9 mouse cellular contexts compared by ENCODE assay signal in the genomic region with DNA sequence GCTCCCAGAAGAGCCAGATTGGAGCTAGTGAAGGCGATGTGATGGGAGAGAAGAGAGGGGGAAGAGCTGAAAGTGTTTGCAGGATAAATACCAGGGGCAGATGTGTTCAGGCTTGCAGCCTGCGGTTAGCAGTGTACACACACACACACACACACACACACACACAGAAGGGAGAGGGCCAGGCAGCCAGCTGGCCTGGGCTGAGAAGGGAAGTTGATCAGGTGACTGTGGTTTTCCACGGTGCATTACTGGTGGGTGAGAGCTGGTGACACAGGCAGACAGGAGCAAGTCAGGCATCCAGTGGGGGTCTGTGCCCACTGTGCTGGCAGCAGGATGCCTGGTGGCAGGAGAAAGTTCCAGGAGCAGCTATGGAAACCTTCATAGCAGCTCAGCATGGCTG.
DNase-seq lines count a peak whose midpoint lies in the region; ATAC-seq and TF ChIP-seq lines count a peak whose summit lies in the region.
"Had no signal": no experiment of that assay in that cellular context is flagged by ENCODE, and none has a peak within 500 bp of the region (broad histone marks: within the 10 kb centered on the region; RNA-seq: fewer than 3 reads in every experiment).

No protein-coding gene starts in this region.

- H3K9me3 ChIP-seq in hindbrain, embryonic 13.5 days = no peaks in the 10 kb centered on the region
- no peaks in the 10 kb centered on the region for H3K9me3 ChIP-seq in intestine, postnatal 0 days (ENCODE audit: control insufficient read depth)
- H3K9me3 ChIP-seq in forebrain, embryonic 12.5 days = no peaks in the 10 kb centered on the region
- H3K9me3 ChIP-seq: limb, embryonic 15.5 days had no signal

- H3K27ac ChIP-seq in hindbrain, embryonic 13.5 days = no peak overlapping the region
- H3K27ac ChIP-seq in intestine, postnatal 0 days (ENCODE audit: low read depth, low read length) = no peak overlapping the region
- H3K27ac ChIP-seq in forebrain, embryonic 12.5 days = no peak overlapping the region
- H3K27ac ChIP-seq: limb, embryonic 15.5 days had no signal

- peak; percentile 18 to 48 for DNase-seq in left cerebral cortex, postnatal 14 days (ENCODE audit: low spot score in 2 of 2)
- DNase-seq in left cerebral cortex, adult 9 months (ENCODE audit: low spot score in 2 of 2) = no peak
- DNase-seq in brain, embryonic 14.5 days (ENCODE audit: low read depth) = peak; percentile 37
- no peak for DNase-seq in frontal cortex, postnatal 25 days (ENCODE audit: low spot score in 2 of 2)

- intact Hi-C loops in left cerebral cortex, postnatal 14 days (cut with DNase I) = no loop called here

- TF ChIP-seq POLR2A in brain, embryonic 14.5 days (IDR thresholded peaks at IDR 0.05; ENCODE audit: borderline replicate concordance, extremely low read depth, insufficient read depth, insufficient read length, poor library complexity, severe bottlenecking) = no peak
- no peak for TF ChIP-seq POLR2A in myocyte (IDR thresholded peaks at IDR 0.05; ENCODE audit: insufficient read length, low read depth)

- no peak overlapping the region for H3K4me3 ChIP-seq in hindbrain, embryonic 13.5 days
- H3K4me3 ChIP-seq in myocyte = no peak overlapping the region
- H3K4me3 ChIP-seq in intestine, postnatal 0 days (ENCODE audit: low read depth, low read length) = no peak overlapping the region
- H3K4me3 ChIP-seq in forebrain, embryonic 12.5 days (replicated peaks) = no peak overlapping the region
- H3K4me3 ChIP-seq: limb, embryonic 15.5 days had no signal

- 68% methylated on average over 3 of the region's 3 CpGs for WGBS in hindbrain, embryonic 13.5 days
- WGBS in intestine, postnatal 0 days = 24% methylated on average over 3 of the region's 3 CpGs
- WGBS in forebrain, embryonic 12.5 days = 78% methylated on average over 3 of the region's 3 CpGs

- no peak overlapping the region for H3ac ChIP-seq in myocyte (ENCODE audit: control insufficient read depth, insufficient read length)

- no peaks in the 10 kb centered on the region for H3K79me2 ChIP-seq in myocyte (ENCODE audit: control insufficient read depth, insufficient read depth)

- peaks cover 8% of the 10 kb centered on the region; the same call in 1 of the 2 replicates for H3K4me1 ChIP-seq in hindbrain, embryonic 13.5 days (replicated peaks)
- no peaks in the 10 kb centered on the region for H3K4me1 ChIP-seq in intestine, postnatal 0 days (replicated peaks; ENCODE audit: control insufficient read depth, insufficient read depth, low read length)
- peaks cover 4% of the 10 kb centered on the region; the same call in 1 of the 2 replicates for H3K4me1 ChIP-seq in forebrain, embryonic 12.5 days

- H3K9ac ChIP-seq in hindbrain, embryonic 13.5 days = no peak overlapping the region
- no peak overlapping the region for H3K9ac ChIP-seq in intestine, postnatal 0 days (ENCODE audit: low read depth, low read length)
- H3K9ac ChIP-seq in forebrain, embryonic 12.5 days = no peak overlapping the region
- H3K9ac ChIP-seq: limb, embryonic 15.5 days had no signal

- no peaks in the 10 kb centered on the region for H3K36me3 ChIP-seq in hindbrain, embryonic 13.5 days
- H3K36me3 ChIP-seq in myocyte (ENCODE audit: control insufficient read depth, insufficient read depth) = peaks cover 4% of the 10 kb centered on the region
- H3K36me3 ChIP-seq in intestine, postnatal 0 days (ENCODE audit: control insufficient read depth, insufficient read depth) = peaks cover 4% of the 10 kb centered on the region; the same call in 1 of the 2 replicates
- H3K36me3 ChIP-seq in forebrain, embryonic 12.5 days (replicated peaks) = no peaks in the 10 kb centered on the region; the same call in 1 of the 2 replicates
- H3K36me3 ChIP-seq: limb, embryonic 15.5 days had no signal

- H3K4me2 ChIP-seq in hindbrain, embryonic 13.5 days = no peak overlapping the region
- peak overlapping the region; percentile 50 for H3K4me2 ChIP-seq in myocyte (ENCODE audit: low read depth)
- H3K4me2 ChIP-seq in intestine, postnatal 0 days (replicated peaks; ENCODE audit: low read depth) = no peak overlapping the region
- no peak overlapping the region for H3K4me2 ChIP-seq in forebrain, embryonic 12.5 days
- H3K4me2 ChIP-seq: limb, embryonic 15.5 days had no signal

- ATAC-seq in hindbrain, embryonic 13.5 days (ENCODE audit: low FRiP score) = peak; percentile 61; the same call in 1 of the 2 replicates
- no peak for ATAC-seq in intestine, postnatal 0 days
- ATAC-seq in forebrain, embryonic 12.5 days (ENCODE audit: low FRiP score) = no peak

- TF ChIP-seq CTCF in brain, embryonic 14.5 days (IDR thresholded peaks at IDR 0.05; ENCODE audit: borderline replicate concordance, extremely low read depth, insufficient read depth, insufficient read length) = no peak
- TF ChIP-seq CTCF in intestine, postnatal 0 days (IDR thresholded peaks at IDR 0.05; ENCODE audit: low read depth) = no peak

- H3K27me3 ChIP-seq in hindbrain, embryonic 13.5 days = no peaks in the 10 kb centered on the region
- H3K27me3 ChIP-seq in myocyte (ENCODE audit: control insufficient read depth, insufficient read depth, insufficient read length) = no peaks in the 10 kb centered on the region
- no peaks in the 10 kb centered on the region for H3K27me3 ChIP-seq in intestine, postnatal 0 days (replicated peaks; ENCODE audit: control insufficient read depth, insufficient read depth, low read length)
- H3K27me3 ChIP-seq in forebrain, embryonic 12.5 days = no peaks in the 10 kb centered on the region
- H3K27me3 ChIP-seq: limb, embryonic 15.5 days had no signal

TF ChIP-seq in myocyte, 11 proteins besides CTCF, POLR2A, EP300 and RAD21:
- no peak for TF ChIP-seq POLR2AphosphoS2 (IDR thresholded peaks at IDR 0.05; ENCODE audit: insufficient read length, low read depth)
- peak; percentile 59 to 97 (median 94) for TF ChIP-seq MYOG (IDR thresholded peaks at IDR 0.05; ENCODE audit: control insufficient read depth in 1 of 3, insufficient read depth in 1 of 3, insufficient read length in 2 of 3, low read depth in 2 of 3)
- peak; percentile 75 for TF ChIP-seq TCF3 (IDR thresholded peaks at IDR 0.05; ENCODE audit: insufficient read length, low read depth)
- TF ChIP-seq MYOD1 (IDR thresholded peaks at IDR 0.05; ENCODE audit: control insufficient read depth in 1 of 3, insufficient read length in 2 of 3, low read depth in 2 of 3) = peak; percentile 24 to 95 (median 92)
- TF ChIP-seq E2F4 (IDR thresholded peaks at IDR 0.05; ENCODE audit: insufficient read depth) = no peak
- TF ChIP-seq TCF12 (IDR thresholded peaks at IDR 0.05; ENCODE audit: insufficient read depth, poor library complexity, severe bottlenecking) = peak; percentile 91
- peak; percentile 74 for TF ChIP-seq USF1 (IDR thresholded peaks at IDR 0.05; ENCODE audit: low read depth)

Comparison
In these comparisons a context has a peak if more than half of its experiments do, and no peak if none do; other contexts are left out.
1. DNase-seq: peak in left cerebral cortex, postnatal 14 days (2 of 2) and brain, embryonic 14.5 days (single experiment); none in left cerebral cortex, adult 9 months (0 of 2) and frontal cortex, postnatal 25 days (0 of 2).